Mouse (Mus musculus): ENCODE measurements around the gene Dpy19l2.
"Not testable (repeated sequence)": the region's sequence is repeated elsewhere in the genome, so short reads cannot be mapped to it uniquely, and the experiment has no call there.

Gene Dpy19l2

DNA sequence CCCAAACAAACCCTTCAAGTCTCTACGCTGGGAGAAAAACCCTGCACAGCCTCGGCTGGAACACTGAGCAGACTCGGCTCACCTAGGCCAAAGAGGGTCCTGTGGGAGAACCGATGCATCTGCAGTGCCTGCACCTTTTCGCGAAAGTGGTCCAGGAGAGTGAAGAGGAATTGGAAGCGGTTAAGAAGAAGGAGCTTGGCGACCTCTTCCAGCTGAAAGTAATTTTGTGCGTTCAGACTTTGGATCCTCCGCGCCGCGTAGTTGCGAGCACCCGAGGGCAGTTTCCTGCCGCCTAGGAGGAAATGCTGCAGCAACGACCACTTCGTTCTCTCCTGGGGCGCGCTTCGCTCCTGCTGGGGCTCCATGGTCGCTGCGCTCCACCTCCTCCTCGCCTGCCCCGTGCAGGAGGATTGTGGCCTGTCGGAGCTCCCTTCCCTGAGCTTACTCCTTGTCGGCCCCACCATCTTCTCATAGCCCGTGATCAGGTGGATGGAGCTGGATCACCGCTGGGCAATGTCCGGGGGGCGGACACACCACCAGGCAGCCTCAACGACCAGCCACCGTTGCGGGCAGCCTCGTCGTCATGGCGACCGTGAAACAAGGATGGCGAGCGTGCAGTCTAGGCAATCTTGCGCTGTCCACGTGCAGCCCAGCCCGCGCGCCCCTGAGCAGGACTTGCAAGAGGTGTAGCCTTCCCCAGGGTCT lies at the start of gene Dpy19l2:
Gene Dpy19l2, minus strand, starts transcription at position 594 of the 705 bp plus-strand sequence.
- DNase-seq: peak; percentile 29

DNA sequence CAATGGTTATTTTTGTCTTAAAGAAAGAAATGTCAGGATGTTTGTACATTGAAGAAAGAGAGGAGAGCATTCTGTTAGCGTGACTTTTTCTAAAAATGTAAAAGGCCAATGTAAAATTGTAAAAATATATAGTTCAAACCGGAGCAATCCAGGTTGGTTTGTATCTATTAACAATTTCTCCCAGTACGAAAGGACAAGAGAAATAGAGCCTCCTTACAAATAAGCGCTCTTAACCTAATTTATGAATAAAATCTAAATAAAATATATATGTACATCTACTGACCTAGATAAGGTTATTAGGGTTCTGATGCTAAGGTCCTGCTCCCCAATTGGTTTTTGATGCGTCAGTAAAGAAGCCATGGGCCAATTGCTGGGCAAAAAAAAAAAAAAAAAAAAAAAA lies 48.9 kb upstream of the Dpy19l2 start:
- DNase-seq: no peak

DNA sequence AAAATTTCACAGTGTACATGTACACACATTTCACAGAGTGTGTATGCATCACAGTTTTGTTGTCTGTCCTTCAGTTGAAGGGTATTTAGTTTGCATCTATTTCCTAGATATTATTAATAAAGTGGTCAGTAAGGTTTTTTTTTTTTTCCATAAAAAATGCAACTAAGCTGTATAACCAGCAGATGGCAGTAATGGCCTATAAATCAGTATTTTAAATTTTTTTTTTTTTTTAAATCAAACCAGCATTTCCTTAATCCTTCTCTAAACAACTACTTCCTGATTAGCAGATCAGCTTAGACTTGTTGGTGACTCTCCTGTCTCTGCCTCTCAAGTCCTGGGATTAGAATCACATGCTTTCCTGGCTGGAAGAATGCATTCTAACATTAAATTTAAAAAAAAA lies 5.2 kb upstream of the Dpy19l2 start:
- DNase-seq: no peak

DNA sequence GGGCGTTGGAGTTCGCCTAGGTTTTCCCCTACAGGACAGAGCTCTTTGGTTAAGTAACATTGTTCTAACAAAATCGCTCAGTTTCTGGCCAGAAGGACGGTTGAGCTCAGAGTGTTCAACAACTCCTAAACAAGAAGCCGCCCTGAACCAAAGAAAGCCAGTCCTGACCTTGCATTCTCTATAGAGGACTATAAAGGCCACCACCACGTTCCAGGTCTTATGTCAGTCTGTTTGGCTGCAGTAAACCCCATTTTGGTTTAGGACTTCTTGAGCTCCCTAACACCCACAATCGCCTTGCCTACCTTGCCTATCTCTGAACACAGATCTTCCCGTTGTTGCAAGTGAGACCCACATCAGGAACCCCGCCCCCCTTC lies 299 bp upstream of the Dpy19l2 start:
- DNase-seq: no peak

GRCm38 (mm10) chr9:24637341-24637740 lies 58.8 kb downstream of the Dpy19l2 start:
- not testable (repeated sequence) for DNase-seq

DNA sequence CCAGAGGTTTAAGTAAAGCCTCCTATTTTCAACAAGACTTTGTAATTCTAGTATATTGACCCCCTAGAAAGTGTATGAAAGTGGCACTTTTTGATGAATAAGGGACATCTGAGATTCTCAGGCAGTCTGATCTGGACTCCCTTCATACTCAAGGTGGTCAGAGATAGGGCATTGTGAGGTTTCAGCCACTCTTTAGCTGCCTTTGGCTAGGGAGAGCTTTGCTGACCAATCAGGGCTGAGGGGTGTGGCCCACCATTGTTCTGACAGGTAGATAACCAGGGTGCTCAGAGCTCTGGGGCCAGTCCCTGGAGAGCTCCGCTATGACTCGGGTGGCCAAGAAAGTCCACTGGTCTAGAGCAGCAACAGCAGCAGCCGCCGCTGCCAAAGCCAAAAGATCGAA lies 71.2 kb downstream of the Dpy19l2 start, which contains the start of gene Cypt4:
Gene Cypt4, plus strand, starts transcription at position 301 of the 400 bp plus-strand sequence.
- DNase-seq: no peak

GRCm38 (mm10) chr9:24538159-24538558 lies 157.9 kb downstream of the Dpy19l2 start:
- no peak for DNase-seq

- peak; percentile 65 for DNase-seq
Observed at GRCm38 (mm10) chr9:24516575-24517139, 179.4 kb downstream of the Dpy19l2 start.

DNA sequence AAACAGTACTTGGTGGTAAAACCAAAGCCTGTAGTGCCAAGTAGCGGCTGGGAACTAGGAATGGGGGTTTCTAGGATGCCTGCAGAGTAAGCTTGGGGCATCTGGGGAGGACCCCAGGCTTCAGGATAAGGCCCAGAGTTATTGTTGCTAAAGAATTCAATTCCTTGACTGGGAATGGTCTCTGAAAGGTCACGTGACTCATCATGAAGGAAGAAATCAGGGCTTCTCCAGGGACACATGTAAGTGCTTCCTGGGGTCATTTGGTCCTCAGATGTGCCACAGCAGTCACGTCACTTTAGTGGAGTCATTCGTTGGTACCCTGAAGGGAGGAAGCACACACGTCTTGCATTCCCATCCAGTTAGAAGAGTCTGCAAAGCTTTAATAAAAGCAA lies 182.0 kb downstream of the Dpy19l2 start:
- DNase-seq: no peak

- DNase-seq: no peak
Observed at GRCm38 (mm10) chr9:24513290-24514077, 182.6 kb downstream of the Dpy19l2 start.

DNA sequence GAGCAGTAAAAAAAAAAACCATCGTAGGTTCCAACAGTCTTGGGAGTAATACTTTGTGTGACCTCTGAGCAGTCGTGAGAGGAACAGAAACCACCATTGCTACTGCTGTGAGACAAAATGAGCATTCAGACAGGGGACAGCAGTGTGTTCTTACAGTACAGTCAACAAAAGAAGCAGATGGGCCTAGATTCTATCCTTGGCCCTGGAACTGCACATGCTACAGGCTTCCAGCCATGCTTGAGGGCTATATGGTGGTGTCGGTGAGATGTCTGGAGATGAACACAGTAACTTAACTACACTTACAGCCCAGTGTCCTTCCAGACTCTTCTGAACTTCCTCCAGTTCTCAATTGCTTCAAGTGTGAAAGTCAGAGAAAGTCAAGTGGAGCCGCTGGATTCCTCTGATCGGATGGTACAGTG lies 184.0 kb downstream of the Dpy19l2 start:
- no peak for DNase-seq

DNA sequence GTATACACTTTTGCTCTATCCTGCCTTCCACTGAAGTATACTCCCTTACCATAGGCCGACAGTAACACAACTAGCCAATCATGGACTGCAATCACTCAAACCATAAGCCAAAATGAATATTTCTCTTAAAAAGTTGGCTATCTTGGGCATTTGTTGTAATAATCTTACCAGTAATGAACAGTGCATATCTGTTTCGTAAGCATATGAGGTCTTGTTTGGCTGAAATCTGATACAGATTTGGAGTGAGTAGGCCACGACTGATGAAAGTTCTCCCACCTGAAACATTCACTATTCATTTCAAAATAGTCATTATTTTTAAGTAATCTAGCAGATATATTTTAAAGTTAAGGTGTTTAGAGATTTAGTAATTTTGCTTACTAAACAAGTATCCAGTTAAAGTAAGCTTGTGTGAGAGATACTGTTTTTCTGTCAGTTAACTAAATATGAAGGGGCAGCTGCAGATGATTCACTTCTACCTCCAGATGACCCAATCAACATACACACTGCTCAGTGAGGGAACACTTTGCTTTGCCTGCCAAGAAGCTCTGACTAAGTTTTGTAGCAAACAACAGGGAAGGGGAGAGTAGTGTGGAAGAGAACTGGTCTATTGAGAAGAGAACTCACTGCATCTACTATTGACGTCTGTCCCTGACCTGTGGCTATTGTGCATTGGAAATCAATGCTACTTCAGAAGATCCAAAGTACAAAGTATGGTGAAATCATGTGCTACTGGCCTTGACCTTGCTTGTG lies 184.5 kb downstream of the Dpy19l2 start:
- DNase-seq: no peak

GRCm38 (mm10) chr9:24508880-24509279 lies 187.2 kb downstream of the Dpy19l2 start:
- DNase-seq: no peak
